Mouse (Mus musculus) testis, adult 10 weeks (tissue): ENCODE results near the gene Lrtm1. TPM values are rescaled to one million over a fixed set of nuclear protein-coding genes. Genes with fewer than 3 reads are reported as not detected.

Experiments
- polyA plus RNA-seq: library from polyadenylated mRNA; stranded (reverse); fragments of 350-450 nt; fragmentation: Illumina TruSeq; extraction: RNeasy Lipid Tissue Mini Kit (QIAGEN cat#74804); gene quantifications from one replicate; pipeline ENCODE4 v1.2.3, GENCODE M21; 2014; ENCODE audit warnings: low read depth, low replicate concordance

The Lrtm1 gene
- polyA plus RNA-seq = not detected

GRCm38 (mm10) chr14:29017883-29018282 lies at the start of gene Lrtm1:
Lrtm1 (plus strand) TSS chr14:29018208.

